Mouse (Mus musculus): Measurements from ENCODE around the gene Olfm4. TPM values are rescaled to one million over a fixed set of nuclear protein-coding genes. Genes with fewer than 3 reads are reported as not detected.

Gene Olfm4
- total RNA-seq, 2 experiments from 2014 or later, result 0.79 to 0.96 TPM

- no peak overlapping the region for H3K4me3 ChIP-seq
- intact Hi-C loops (cut with DNase I), result no loop called here
- no peak overlapping the region for H3K27ac ChIP-seq
- no peak for TF ChIP-seq CTCF (IDR thresholded peaks at IDR 0.05)
- DNase-seq (ENCODE audit: extremely low spot score in 1 of 2, low spot score in 2 of 2), result no peak
These were observed 62.3 kb downstream of the Olfm4 start for GRCm38 (mm10) chr14:80046104-80046734.

- intact Hi-C loops (cut with DNase I), result no loop called here
- Histone ChIP-seq H3K27ac (no peak overlapping the region), H3K4me3 (no peak overlapping the region)
- TF ChIP-seq CTCF (IDR thresholded peaks at IDR 0.05), result no peak; the same call in none of the 2 replicates
- DNase-seq (ENCODE audit: extremely low spot score in 1 of 2, low spot score in 2 of 2), result no peak
These were observed 63.7 kb downstream of the Olfm4 start for GRCm38 (mm10) chr14:80047368-80048101.

- Histone ChIP-seq H3K27ac (no peak overlapping the region), H3K4me3 (no peak overlapping the region)
- no peak for DNase-seq (ENCODE audit: extremely low spot score in 1 of 2, low spot score in 2 of 2)
- TF ChIP-seq CTCF (IDR thresholded peaks at IDR 0.05), result no peak
- intact Hi-C loops (cut with DNase I), result no loop called here
These were observed 71.8 kb downstream of the Olfm4 start for GRCm38 (mm10) chr14:80055725-80056124.

GRCm38 (mm10) chr14:80061686-80062085 is 77.8 kb downstream of the Olfm4 start:
- TF ChIP-seq CTCF (IDR thresholded peaks at IDR 0.05), result no peak

GRCm38 (mm10) chr14:80062896-80063295 is 79.0 kb downstream of the Olfm4 start:
- Histone ChIP-seq H3K4me3 (no peak overlapping the region), H3K27ac (no peak overlapping the region)
- TF ChIP-seq CTCF (IDR thresholded peaks at IDR 0.05), result no peak
- DNase-seq (ENCODE audit: extremely low spot score in 1 of 2, low spot score in 2 of 2), result no peak
- intact Hi-C loops (cut with DNase I), result no loop called here

More at GRCm38 (mm10) chr14:80061686-80062085, 77.8 kb downstream of the Olfm4 start:
- no peak for DNase-seq (ENCODE audit: extremely low spot score in 1 of 2, low spot score in 2 of 2)
- intact Hi-C loops (cut with DNase I), result no loop called here
- H3K4me3 ChIP-seq, result no peak overlapping the region
- H3K27ac ChIP-seq, result no peak overlapping the region

GRCm38 (mm10) chr14:80070580-80070979 is 86.7 kb downstream of the Olfm4 start:
- TF ChIP-seq CTCF (IDR thresholded peaks at IDR 0.05), result no peak
- H3K4me3 ChIP-seq, result no peak overlapping the region
- intact Hi-C loops (cut with DNase I), result no loop called here
- no peak overlapping the region for H3K27ac ChIP-seq
- DNase-seq (ENCODE audit: extremely low spot score in 1 of 2, low spot score in 2 of 2), result no peak

Other genes starting within 250 kb of the Olfm4 start
- 10 to 100 TPM; 57.5 to 64.1 TPM for gene Pcdh8, start 212.8 kb upstream of the Olfm4 start, total RNA-seq (2021)